Mouse (Mus musculus) brain, embryonic 14.5 days (tissue): ENCODE results near the gene Tas1r3.

ENCODE experiments used
- CTCF ChIP-seq: fragments of 200-500 bp; IDR thresholded peaks from 2 replicates; pipeline ENCODE4 v1.5.1; 2012; ENCODE audit warnings: inconsistent platforms, mild to moderate bottlenecking, moderate library complexity, borderline replicate concordance; ENCODE audit not compliant: insufficient read depth, insufficient read length; ENCODE audit errors: extremely low read depth
- POLR2A ChIP-seq: fragments of 200-500 bp; IDR thresholded peaks from 2 replicates; pipeline ENCODE4 v1.6.1; 2012; ENCODE audit warnings: mild to moderate bottlenecking, inconsistent platforms, borderline replicate concordance; ENCODE audit not compliant: poor library complexity, insufficient read depth, insufficient read length, severe bottlenecking; ENCODE audit errors: extremely low read depth

- TF ChIP-seq CTCF (no peak), POLR2A (no peak)
Observed at GRCm38 (mm10) chr4:155830596-155830995, 32.6 kb downstream of the Tas1r3 start.
